Mouse (Mus musculus): ENCODE data around the gene Hist1h2ak.
"Not testable (repeated sequence)": the region's sequence is repeated elsewhere in the genome, so short reads cannot be mapped to it uniquely, and the experiment has no call there.

Gene Hist1h2ak

DNA sequence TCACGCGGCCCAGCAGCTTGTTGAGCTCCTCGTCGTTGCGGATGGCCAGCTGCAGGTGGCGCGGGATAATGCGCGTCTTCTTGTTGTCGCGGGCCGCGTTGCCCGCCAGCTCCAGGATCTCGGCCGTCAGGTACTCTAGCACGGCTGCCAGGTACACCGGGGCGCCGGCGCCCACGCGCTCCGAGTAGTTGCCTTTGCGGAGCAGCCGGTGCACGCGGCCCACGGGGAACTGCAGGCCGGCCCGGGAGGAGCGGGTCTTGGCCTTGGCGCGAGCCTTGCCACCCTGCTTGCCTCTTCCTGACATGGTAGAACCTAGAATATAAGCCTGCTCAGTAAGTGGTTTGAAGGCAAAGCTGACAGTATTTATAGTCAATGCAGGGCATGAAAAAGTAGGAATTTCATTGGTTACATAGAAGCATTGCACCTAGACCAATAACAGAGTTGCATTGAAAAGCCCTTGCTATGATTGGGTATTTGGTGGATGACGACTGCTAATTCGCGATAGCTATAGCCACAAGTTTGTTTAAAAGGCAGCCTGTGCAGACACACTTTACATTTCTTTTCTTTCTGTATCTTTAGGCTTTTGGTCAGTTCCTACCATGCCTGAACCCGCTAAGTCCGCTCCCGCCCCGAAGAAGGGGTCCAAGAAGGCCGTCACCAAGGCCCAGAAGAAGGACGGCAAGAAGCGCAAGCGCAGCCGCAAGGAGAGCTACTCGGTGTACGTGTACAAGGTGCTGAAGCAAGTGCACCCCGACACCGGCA lies at the start of gene Hist1h2ak, which contains the start of gene Hist1h2bn:
Gene Hist1h2ak (minus strand): TSS at position 304 of the 762 bp plus-strand sequence.
Gene Hist1h2bn (plus strand): TSS at position 600 of the 762 bp plus-strand sequence.
- peak; percentile 85 for DNase-seq (ENCODE audit: low read depth, low spot score)

DNA sequence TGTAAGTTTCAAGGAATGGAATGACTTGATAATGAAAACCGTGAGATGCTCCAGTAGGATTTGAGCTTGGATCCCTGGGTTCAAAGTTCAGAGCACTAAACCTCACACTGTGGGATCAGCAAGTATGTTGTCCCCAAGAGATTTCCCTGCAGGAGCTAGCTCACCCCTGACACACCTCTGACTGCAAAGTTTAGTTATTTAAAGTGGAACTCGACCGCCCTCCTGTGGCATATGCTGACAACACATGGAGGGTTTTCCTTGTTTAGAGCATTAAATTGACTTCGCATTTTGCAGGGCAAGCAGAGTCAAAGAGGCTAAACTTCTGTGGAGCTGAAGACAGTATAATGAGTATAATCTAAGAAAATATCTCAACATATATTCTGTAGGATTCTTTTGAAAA lies 49.4 kb upstream of the Hist1h2ak start:
- not testable (repeated sequence) for DNase-seq (ENCODE audit: low read depth, low spot score)

DNA sequence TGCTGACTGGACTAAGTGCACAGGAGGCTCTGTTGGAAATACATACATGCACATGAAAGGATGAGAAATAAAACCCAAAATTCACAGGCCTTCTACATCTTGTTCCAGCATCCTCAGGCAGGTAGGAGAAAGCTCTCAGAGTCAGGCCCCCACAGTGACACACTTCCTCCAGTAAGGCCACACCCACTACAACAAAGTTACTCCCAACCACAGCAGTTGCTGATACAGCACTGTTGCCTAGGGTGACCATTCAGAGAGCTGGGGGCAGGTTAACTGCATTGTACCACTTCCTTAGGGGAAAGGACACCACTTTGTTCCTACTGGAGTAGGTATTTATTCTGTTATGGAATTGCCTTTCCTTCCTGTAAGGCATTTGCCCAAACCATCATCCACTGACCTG lies 43.5 kb upstream of the Hist1h2ak start:
- DNase-seq (ENCODE audit: low read depth, low spot score), result not testable (repeated sequence)

DNA sequence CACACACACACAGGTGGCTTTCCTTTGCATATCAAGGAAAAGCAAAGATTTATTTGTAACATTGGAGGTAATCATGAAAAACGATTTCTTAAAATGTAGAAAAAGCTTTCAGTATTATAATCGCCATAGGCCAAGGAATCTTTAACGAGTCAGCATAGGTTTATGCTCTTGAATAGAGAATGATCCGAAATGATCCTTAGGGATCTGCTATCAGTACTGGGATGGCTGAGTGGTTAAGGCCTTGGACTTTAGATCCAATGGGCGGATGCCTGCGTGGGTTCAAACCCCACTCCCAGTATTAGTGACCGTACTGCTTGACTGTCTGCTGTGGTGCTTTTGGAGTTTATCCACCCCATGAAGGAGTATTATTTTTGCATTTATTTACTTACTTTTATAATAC lies 42.0 kb upstream of the Hist1h2ak start:
- no peak for DNase-seq (ENCODE audit: low read depth, low spot score)

DNA sequence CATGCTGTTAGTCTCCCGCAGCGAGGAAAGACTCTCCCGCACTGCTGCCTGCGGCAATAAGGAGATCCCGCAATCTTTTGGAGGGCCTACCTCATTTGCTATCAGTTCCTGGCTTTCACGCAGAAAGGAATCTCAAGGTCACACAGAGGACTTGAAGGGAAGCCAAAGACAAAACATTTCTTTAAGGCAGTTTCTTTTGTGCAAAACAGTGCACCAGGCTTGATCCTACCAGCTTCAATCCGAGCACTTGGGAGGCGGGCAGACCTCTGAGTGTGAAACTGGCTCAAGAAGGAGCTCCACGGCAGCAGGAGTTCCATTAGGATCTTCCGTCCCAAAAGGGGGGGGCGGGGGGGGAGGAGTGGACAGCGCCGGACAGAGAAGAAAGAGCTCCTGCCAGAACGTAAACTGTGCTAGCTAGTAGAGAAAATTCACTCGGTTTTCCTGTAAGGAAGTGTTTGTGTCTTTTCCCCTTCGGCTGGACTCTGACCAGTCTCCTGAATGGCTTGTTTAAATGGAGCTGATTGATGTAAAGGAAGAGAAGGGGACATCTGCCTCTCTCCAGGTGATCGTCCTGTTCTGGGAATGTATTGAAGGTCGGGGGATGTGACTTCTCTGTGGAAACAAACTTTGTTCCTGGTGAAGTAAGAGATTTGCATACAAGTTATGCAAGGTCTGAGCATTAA lies 37.1 kb upstream of the Hist1h2ak start:
- no peak for DNase-seq (ENCODE audit: low read depth, low spot score)

DNA sequence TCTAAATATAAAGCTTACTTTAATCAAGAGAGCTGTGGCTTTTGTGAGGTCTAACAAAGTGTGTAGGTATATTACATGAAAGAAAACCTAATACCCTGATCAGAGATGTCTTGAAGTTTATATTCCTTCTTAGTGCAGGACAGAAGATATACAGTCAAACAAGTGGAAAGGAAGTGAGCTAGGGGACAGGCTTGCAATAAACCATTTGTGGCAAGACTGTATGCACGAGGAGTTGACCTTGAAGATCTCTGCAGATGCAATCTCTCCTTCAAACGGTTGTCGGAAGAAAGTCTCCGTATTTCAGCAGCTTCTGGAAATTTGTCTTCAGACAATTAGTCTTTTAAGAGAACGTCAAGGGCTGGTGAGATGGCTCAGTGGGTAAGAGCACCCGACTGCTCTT lies 36.3 kb upstream of the Hist1h2ak start:
- no peak for DNase-seq (ENCODE audit: low read depth, low spot score)

DNA sequence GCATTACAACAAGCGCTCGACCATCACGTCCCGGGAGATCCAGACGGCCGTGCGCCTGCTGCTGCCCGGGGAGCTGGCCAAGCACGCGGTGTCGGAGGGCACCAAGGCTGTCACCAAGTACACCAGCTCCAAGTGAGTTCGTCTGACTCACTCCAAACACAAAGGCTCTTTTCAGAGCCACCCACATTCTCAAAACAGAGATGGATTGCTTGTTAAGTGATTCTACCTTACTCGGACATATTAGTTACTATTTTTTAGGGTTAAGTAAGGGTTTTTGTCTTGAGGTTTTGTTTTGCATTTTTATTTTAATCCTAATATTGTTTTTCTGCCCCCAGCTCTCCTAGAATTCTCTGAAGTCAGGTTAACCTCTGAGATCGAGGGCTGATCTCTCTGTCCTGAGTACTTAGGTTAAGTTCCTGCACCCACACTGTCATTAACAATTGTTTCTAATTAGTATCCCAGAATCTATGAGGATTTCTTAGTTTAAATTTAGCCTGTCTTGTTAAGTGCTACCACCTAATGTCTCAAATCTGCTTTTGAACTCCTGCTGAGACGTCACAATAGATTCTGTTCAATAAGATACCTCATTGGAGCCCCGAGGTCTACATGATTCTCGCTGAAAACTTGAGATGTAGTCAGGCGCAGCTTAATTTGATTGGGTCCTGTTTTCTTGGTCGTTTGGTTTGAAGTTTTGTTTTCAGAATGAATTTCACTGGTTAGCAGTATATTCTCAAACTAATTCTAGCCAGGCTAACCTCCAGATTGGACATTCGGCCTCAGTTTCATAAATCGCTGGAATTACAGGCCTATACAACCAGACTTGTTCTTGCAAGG lies 34.4 kb upstream of the Hist1h2ak start:
- no peak for DNase-seq (ENCODE audit: low read depth, low spot score)

DNA sequence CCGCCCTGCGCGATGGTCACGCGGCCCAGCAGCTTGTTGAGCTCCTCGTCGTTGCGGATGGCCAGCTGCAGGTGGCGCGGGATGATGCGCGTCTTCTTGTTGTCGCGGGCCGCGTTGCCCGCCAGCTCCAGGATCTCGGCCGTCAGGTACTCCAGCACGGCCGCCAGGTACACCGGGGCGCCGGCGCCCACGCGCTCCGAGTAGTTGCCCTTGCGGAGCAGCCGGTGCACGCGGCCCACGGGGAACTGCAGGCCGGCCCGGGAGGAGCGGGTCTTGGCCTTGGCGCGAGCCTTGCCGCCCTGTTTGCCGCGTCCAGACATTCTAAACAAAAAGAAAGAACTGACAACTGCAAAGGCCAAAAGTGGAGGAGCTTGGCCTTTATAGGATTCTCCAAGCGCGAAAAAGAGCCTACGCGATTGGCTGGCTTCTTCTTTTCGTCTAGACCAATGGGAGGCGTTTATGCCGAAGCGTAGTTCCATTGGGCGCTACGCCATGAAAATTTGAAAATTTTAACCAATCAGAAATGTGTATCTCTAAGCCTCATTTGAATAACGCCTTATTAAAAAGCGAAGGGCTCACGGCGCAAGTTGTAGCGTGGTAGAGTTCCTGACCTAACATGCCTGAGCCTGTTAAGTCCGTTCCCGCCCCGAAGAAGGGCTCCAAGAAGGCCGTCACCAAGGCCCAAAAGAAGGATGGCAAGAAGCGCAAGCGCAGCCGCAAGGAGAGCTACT lies 33.4 kb upstream of the Hist1h2ak start, which contains the start of the genes Hist1h2an and Hist1h2bp:
Gene Hist1h2an (minus strand): TSS at position 320 of the 731 bp plus-strand sequence.
Gene Hist1h2bp (plus strand): TSS at position 563 of the 731 bp plus-strand sequence.
- peak; percentile 93 for DNase-seq (ENCODE audit: low read depth, low spot score)

DNA sequence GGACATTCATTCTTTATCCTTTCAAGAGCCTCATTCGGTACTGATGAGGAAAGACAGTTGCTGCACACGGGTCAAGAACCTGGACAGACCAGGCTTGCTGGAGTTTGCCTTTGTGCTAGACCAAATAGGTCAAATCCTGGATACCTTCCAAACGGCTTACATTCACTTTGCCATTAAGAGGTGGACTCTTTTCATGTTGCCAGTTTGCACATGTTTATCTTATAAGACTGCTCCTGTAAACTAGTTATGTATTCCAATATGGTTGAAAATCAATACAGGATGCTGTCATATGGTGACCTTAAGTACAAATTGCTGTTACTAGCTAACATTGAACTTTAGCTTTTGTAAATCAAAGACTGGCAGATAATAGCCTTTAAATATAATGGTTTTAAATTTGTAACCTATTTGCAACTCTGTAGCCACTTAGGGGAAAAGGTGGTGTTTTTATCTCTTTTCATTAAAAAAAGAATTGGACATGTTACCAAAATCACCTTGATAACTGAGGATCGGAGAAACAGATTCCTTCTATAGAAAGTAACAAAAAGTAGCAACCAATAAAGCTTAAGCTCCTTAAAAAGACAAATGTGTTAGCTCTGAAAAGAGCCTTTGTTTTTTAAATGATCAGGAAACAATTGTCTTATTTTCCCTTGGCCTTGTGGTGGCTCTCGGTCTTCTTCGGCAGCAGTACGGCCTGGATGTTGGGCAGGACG lies 32.7 kb upstream of the Hist1h2ak start:
- no peak for DNase-seq (ENCODE audit: low read depth, low spot score)

DNA sequence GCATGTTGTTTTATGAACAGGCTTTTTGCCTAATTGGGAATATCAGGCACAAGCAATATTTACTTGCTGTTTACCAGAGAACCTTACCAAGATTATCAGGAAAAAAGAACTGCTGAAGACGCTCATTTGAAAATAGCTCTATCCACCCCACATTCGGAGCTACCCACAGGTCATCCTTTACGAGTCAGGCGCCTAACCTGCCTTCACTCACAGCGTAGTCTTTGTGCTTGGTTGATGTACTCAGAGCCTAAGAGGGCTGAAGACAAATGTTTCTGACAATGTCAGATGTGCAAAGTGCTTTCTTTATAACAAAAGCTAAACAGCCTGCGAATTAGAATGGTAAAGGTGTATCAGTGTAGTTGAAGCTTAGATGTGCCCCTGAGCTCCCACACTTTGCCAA lies 30.7 kb upstream of the Hist1h2ak start:
- DNase-seq (ENCODE audit: low read depth, low spot score), result no peak

DNA sequence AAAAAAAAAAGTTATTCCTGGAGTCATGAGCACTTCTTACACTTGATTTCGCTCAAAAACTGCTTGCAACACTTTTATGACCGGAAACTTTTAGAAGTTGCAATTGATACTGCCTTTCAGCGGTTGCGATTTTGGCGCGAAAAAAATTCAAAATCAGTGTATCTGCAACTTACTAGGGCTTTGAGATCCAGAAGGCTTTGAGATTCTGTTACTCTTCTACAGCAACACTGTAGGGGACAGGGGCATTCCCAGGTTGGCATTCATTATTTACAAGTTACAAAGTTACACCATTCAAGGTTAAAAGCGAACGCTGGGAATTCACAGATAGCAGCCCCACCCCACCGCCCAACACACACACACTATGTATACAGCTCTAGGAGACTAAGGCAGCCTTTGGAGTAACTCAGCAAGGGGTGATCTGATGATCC lies 30.1 kb upstream of the Hist1h2ak start:
- DNase-seq (ENCODE audit: low read depth, low spot score), result no peak

DNA sequence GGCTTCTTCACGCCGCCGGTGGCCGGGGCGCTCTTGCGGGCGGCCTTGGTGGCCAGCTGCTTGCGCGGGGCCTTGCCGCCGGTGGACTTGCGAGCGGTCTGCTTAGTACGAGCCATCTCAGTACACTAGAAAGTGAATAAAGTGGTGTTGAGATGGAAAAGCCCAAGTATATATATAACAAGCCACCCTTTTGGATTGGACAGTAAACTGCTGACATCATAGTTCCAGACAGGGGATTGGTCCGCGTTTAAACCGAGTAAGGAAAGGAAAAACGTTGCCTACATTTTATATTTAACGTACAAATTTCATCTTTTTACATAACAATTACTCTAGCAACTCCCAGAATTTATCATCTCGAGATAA lies 29.6 kb upstream of the Hist1h2ak start, which contains the start of gene Hist1h3i:
Gene Hist1h3i (minus strand): TSS at position 116 of the 363 bp plus-strand sequence.
- peak; percentile 61 for DNase-seq (ENCODE audit: low read depth, low spot score)

DNA sequence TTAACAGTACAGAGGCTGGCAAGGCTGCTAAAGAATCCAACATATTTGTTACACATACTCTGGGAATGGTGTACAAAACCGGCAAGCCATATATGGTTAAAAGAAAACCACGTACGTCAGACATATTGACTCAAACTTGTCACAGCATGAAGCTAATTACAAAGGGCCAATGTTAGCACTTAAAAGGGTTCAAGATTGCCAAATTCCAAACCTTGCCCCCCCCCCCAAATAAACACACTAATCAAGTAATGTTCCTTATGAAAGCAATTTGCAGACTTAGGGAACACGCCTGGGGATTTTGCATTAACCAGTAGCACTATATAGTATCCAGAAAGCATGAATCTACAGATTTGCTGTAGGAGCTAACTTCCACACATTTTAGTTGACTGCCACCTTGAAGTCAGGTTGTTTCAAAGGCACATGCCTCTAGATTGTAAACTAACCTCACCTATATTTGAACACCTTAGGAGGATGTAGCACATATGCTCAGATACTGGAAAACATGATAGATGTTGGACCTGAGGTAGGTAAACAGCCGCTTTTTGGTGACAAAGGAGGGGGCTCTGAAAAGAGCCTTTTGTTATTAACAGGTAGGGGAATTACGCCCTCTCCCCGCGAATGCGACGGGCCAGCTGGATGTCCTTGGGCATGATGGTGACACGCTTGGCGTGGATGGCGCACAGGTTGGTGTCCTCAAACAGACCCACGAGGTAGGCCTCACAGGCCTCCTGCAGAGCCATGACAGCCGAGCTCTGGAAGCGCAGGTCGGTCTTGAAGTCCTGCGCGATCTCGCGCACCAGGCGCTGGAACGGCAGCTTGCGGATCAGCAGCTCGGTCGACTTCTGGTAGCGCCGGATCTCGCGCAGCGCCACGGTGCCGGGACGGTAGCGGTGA lies 29.0 kb upstream of the Hist1h2ak start:
- DNase-seq (ENCODE audit: low read depth, low spot score), result not testable (repeated sequence)

DNA sequence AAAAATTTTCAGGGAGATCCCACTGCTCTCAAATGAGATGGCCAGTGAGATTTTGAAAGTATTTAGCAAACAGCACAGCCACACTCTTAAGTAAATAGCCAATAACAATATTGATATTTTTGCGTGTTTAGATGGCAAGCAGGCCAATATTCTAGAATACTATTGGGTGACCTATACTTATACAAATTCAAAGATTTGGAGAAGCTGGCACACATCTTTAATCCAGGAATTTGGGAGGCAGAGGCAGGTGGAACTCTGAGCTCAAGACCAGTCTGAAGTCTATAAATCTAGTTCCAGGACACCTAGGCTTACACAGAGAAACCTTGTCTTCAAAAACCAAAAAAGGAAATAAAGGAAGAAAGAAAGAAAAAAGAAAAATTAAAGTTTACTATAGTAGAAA lies 28.0 kb upstream of the Hist1h2ak start:
- DNase-seq (ENCODE audit: low read depth, low spot score), result no peak

DNA sequence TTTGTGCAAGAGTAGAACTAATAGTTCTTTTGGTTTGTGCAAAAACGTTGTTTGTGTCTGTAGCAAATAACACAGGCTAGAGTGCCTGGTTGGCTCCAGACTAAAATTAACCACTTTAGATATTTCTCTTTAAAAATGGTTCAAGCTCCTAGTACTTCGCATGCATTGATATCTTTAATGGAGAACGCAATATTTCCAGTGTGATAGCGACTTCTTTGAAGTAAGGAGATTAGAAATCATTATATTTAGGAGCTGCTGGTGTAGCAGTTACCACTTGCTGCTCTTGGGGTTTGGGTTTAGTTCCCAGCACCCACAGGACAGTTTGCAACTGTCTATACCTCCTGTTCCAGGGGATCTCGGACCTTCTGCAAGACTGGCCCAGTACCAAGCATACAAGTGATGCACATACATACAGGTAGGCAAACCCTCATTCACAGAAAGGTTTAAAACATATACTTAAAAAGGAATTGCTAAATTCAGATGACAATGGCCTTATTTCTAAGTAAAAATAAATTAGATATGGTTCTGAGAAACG lies 27.5 kb upstream of the Hist1h2ak start:
- no peak for DNase-seq (ENCODE audit: low read depth, low spot score)

DNA sequence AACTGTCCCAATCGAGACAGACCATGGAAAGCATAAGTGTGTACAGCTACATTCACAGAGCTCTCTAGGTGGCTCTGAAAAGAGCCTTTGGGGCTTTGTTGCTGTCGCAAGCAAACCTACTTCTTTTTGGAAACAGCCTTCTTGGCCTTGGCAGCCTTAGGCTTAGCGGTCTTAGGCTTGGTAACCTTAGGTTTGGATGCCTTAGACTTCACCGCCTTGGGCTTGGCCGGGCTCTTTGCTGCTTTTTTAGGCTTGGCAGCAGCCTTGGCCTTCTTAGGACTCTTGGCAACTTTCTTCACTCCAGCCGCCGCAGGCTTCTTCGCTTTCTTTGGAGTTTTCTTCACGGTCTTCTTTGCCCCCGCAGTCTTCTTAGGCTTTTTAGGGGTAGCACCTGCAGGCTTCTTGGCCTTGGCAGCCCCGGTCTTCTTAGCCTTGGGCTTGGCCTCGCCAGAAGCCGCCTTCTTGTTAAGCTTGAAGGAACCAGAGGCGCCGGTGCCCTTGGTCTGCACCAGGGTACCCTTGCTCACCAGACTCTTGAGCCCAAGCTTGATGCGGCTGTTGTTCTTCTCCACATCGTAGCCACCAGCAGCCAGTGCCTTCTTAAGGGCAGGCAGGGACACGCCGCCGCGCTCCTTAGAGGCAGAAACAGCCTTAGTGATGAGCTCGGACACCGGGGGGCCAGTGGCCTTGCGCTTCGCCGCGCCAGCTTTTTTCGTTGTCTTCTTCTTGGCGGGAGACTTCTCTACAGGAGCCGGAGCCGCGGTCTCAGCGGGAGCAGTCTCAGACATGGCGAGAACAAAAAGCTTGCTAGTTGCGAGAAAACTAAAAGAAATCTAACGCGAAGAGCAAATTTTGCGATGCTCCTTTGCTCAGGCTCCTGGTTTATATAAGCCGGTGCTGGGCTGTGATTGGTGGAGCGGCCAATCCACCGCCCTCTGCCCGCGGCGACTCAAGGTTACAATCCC lies 26.4 kb upstream of the Hist1h2ak start, which contains the start of gene Hist1h1b:
Gene Hist1h1b (minus strand): TSS at position 859 of the 965 bp plus-strand sequence.
- no peak for DNase-seq (ENCODE audit: low read depth, low spot score)

DNA sequence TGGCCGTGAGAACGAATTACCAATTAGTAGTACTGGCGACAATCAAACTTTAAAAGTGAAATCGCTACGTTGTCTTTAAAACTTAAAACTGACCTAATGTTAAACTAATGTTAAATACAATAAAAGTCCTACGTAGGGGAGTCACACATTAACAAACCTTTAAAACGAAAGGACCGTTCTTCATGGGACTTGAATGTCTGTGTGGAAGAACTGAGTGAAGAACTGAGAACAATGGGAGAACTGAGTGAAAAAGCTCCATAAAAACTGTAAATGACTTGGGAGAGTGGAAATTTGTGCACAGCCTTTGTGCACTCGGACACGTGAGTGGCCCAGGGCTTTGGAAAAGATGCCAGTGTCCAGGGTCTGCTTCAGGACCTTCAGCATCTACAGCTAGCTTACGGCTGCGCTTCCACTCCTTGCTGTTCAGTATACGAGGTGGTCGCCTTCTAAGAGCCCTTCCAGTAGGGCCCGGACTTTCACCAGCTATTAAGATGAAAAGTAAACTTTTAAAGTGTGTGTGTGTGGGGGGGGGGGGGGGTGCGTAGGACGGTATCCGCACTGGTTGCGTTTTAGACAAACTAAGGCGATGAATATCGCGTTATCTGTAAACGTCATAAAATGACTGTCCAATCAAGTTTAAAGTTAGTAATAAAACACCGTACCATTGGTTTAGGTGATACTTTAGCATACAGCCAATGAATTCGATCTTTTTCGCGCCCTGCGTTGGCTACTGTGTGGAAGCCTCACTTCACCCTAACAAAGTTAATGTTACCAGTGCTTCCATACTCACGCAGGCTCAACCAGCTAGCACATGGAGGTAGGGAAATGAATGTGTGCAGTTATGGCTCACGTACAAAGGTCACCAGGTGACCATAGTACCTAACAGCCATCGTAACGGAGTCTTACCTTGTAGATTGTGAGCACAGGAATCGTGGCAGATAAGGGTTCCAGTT lies 25.5 kb upstream of the Hist1h2ak start:
- DNase-seq (ENCODE audit: low read depth, low spot score), result peak; percentile 68
